Mouse (Mus musculus) embryo, embryonic 11 days (tissue): ENCODE measurements at regions not wholly inside any gene's neighbourhood (a gene's known extent, or its start where the extent isn't known, plus 50 kb on each side); places are given as distances from the start of the nearest gene placed in this dataset.

Experiments used
- DNase-seq: peaks from one replicate; pipeline ENCODE4 v3.0.0-alpha.2; 2015

- DNase-seq = no peak
Observed at GRCm38 (mm10) chr16:78247189-78247588, 54.1 kb upstream of the Cxadr start.

GRCm38 (mm10) chr16:78242678-78243077 lies 58.6 kb upstream of the Cxadr start:
- DNase-seq = no peak

- DNase-seq = no peak
Observed at GRCm38 (mm10) chr16:78240152-78240551, 61.1 kb upstream of the Cxadr start.

GRCm38 (mm10) chr16:78238052-78238701 lies 63.1 kb upstream of the Cxadr start:
- DNase-seq = peak; percentile 81

- peak; percentile 66 for DNase-seq
Observed at GRCm38 (mm10) chr16:78237641-78238051, 63.6 kb upstream of the Cxadr start.

GRCm38 (mm10) chr16:78236746-78237640 lies 64.3 kb upstream of the Cxadr start:
- DNase-seq = peak; percentile 74

- no peak for DNase-seq
Observed at GRCm38 (mm10) chr16:78232205-78232604, 69.1 kb upstream of the Cxadr start.

GRCm38 (mm10) chr16:78229013-78229412 lies 72.3 kb upstream of the Cxadr start:
- no peak for DNase-seq

GRCm38 (mm10) chr16:78222377-78222776 lies 78.9 kb upstream of the Cxadr start:
- DNase-seq = no peak

GRCm38 (mm10) chr16:78221781-78222180 lies 79.5 kb upstream of the Cxadr start:
- DNase-seq = no peak

GRCm38 (mm10) chr16:78217633-78218032 lies 83.7 kb upstream of the Cxadr start:
- DNase-seq = no peak

GRCm38 (mm10) chr16:78216752-78217351 lies 84.4 kb upstream of the Cxadr start:
- no peak for DNase-seq

- no peak for DNase-seq
Observed at GRCm38 (mm10) chr16:78211687-78212086, 89.6 kb upstream of the Cxadr start.

- DNase-seq = no peak
Observed at GRCm38 (mm10) chr16:78208321-78208720, 93.0 kb upstream of the Cxadr start.

- no peak for DNase-seq
Observed at GRCm38 (mm10) chr16:78204332-78204731, 97.0 kb upstream of the Cxadr start.

GRCm38 (mm10) chr16:78200044-78200830 lies 101.1 kb upstream of the Cxadr start:
- DNase-seq = no peak

GRCm38 (mm10) chr16:78199252-78199651 lies 102.0 kb upstream of the Cxadr start:
- DNase-seq = no peak

GRCm38 (mm10) chr16:78198642-78199121 lies 102.6 kb upstream of the Cxadr start:
- peak; percentile 81 for DNase-seq

GRCm38 (mm10) chr16:78197252-78197896 lies 103.9 kb upstream of the Cxadr start:
- DNase-seq = peak; percentile 92

- no peak for DNase-seq
Observed at GRCm38 (mm10) chr16:78170627-78171605, 130.4 kb upstream of the Cxadr start.

- DNase-seq = no peak
Observed at GRCm38 (mm10) chr16:78156876-78157232, 144.4 kb upstream of the Cxadr start.
